Mouse (Mus musculus) heart, embryonic 11.5 days (tissue): Measurements from ENCODE around the gene Pxdc1. TPM values are rescaled to one million over a fixed set of nuclear protein-coding genes. Genes with fewer than 3 reads are reported as not detected.

Source experiments
- ATAC-seq: fragments of 200-750 bp; cut with Nextera tagmentation; replicated peaks from 2 replicates; pipeline ENCODE4 v1.8.0; 2017; ENCODE audit warnings: moderate library complexity; ENCODE audit not compliant: insufficient number of reproducible peaks, low FRiP score, low TSS enrichment
- H3K27ac ChIP-seq: fragments of 300-500 bp; sonication (generic); 2 replicates; pipeline ENCODE4 v1.5.1; 2014; ENCODE audit warnings: mild to moderate bottlenecking, low read depth, low read length
- H3K27me3 ChIP-seq: fragments of 300-500 bp; sonication (generic); 2 replicates; pipeline ENCODE4 v1.6.1; 2014; ENCODE audit warnings: mild to moderate bottlenecking, low read length, mixed read lengths; ENCODE audit not compliant: control insufficient read depth, insufficient read depth
- H3K36me3 ChIP-seq: fragments of 300-500 bp; sonication (generic); 2 replicates; pipeline ENCODE4 v1.6.1; 2014; ENCODE audit warnings: mild to moderate bottlenecking, low read length, moderate library complexity, mixed read lengths; ENCODE audit not compliant: control insufficient read depth, insufficient read depth
- H3K4me1 ChIP-seq: fragments of 300-500 bp; sonication (generic); 2 replicates; pipeline ENCODE4 v1.6.1; 2014; ENCODE audit warnings: low read length; ENCODE audit not compliant: control insufficient read depth, insufficient read depth
- H3K4me2 ChIP-seq: fragments of 300-500 bp; sonication (generic); 2 replicates; pipeline ENCODE4 v1.6.1; 2014; ENCODE audit warnings: mild to moderate bottlenecking, moderate library complexity
- H3K4me3 ChIP-seq: fragments of 300-500 bp; sonication (generic); 2 replicates; pipeline ENCODE4 v1.5.1; 2014; ENCODE audit warnings: low read depth, low read length
- H3K9ac ChIP-seq: fragments of 300-500 bp; sonication (generic); 2 replicates; pipeline ENCODE4 v1.6.1; 2014; ENCODE audit warnings: mild to moderate bottlenecking, low read depth, low read length, moderate library complexity
- H3K9me3 ChIP-seq: fragments of 300-500 bp; sonication (generic); replicated peaks from 2 replicates; pipeline ENCODE4 v1.6.1; 2016; ENCODE audit warnings: low read length; ENCODE audit not compliant: control insufficient read depth
- WGBS: fragments of 180-500 bp; shearing (Covaris S2); extraction: QIAGEN DNeasy Blood & Tissue Kit; methylation state at CpG from one replicate; pipeline ENCODE4 v1.1.7; 2014; ENCODE audit not compliant: insufficient replicate concordance; 5-methylcytosine and 5-hydroxymethylcytosine counted together
- polyA plus RNA-seq: library from polyadenylated mRNA; unstranded; fragments of >200 nt; fragmentation: Nextera tagmentation; extraction: Ambion mirVana; gene quantifications from 2 replicates; pipeline ENCODE4 v1.2.1, GENCODE M21; 2014

Pxdc1 gene
- polyA plus RNA-seq, 1 experiment from 2014 or later = 14.4 TPM

- H3K4me1 ChIP-seq = peaks cover 7% of the 10 kb centered on the region; the same call in 1 of the 2 replicates
- H3K4me3 ChIP-seq = no peak overlapping the region
- ATAC-seq = no peak
- WGBS = 68% methylated on average over 9 of the region's 9 CpGs
- no peaks in the 10 kb centered on the region for H3K9me3 ChIP-seq
- no peak overlapping the region; the same call in 1 of the 2 replicates for H3K4me2 ChIP-seq
- H3K27ac ChIP-seq = no peak overlapping the region
- H3K27me3 ChIP-seq = no peaks in the 10 kb centered on the region
- H3K36me3 ChIP-seq = no peaks in the 10 kb centered on the region
- H3K9ac ChIP-seq = no peak overlapping the region
These were observed 30.0 kb upstream of the Pxdc1 start for GRCm38 (mm10) chr13:34683270-34683669.

DNA sequence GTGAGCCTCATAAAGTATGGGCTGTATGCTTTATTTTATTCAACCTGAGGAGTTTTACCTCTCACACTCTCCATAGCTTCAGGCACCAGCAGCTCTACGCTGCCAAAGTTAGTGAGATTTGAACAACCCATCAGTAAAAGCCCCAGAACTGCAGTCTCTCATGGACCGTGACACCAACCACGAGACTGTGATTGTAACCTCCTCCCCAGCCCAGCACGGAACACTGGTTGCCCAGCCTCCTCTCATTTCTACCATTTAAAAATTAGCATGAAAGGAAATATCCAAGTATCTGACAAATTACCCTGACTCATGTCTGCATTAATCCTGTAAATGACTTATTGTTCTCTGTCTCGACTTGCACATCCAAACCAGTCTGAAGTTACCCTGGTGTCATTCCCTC is 23.2 kb upstream of the Pxdc1 start:
- Histone ChIP-seq H3K4me3 (no peak overlapping the region), H3K9me3 (no peaks in the 10 kb centered on the region), H3K9ac (no peak overlapping the region), H3K4me2 (no peak overlapping the region), H3K27ac (no peak overlapping the region), H3K36me3 (no peaks in the 10 kb centered on the region), H3K4me1 (0 out of 2 replicates have a peak, but pooled peaks cover 2% of the 10 kb centered on the region), H3K27me3 (no peaks in the 10 kb centered on the region)
- 75% methylated on average over 5 of the region's 5 CpGs for WGBS
- ATAC-seq = no peak

GRCm38 (mm10) chr13:34675847-34676383 is 22.6 kb upstream of the Pxdc1 start:
- Histone ChIP-seq H3K9me3 (no peaks in the 10 kb centered on the region), H3K9ac (no peak overlapping the region), H3K4me2 (no peak overlapping the region), H3K27me3 (no peaks in the 10 kb centered on the region), H3K4me1 (0 out of 2 replicates have a peak, but pooled peaks cover 2% of the 10 kb centered on the region), H3K36me3 (no peaks in the 10 kb centered on the region), H3K27ac (no peak overlapping the region), H3K4me3 (no peak overlapping the region)
- WGBS = 73% methylated on average over 7 of the region's 7 CpGs
- no peak for ATAC-seq

- Histone ChIP-seq H3K9me3 (peaks cover 4% of the 10 kb centered on the region; the same call in 1 of the 2 replicates), H3K4me3 (no peak overlapping the region), H3K4me1 (0 out of 2 replicates have a peak, but pooled peaks cover 2% of the 10 kb centered on the region), H3K27ac (no peak overlapping the region), H3K4me2 (no peak overlapping the region), H3K9ac (no peak overlapping the region), H3K36me3 (no peaks in the 10 kb centered on the region), H3K27me3 (no peaks in the 10 kb centered on the region)
- WGBS = 80% methylated on average over 5 of the region's 5 CpGs
- ATAC-seq = no peak
These were observed 20.1 kb upstream of the Pxdc1 start for GRCm38 (mm10) chr13:34673354-34673753.

- Histone ChIP-seq H3K27me3 (no peaks in the 10 kb centered on the region), H3K4me2 (no peak overlapping the region), H3K9me3 (peaks cover 4% of the 10 kb centered on the region; the same call in 1 of the 2 replicates), H3K36me3 (no peaks in the 10 kb centered on the region), H3K9ac (no peak overlapping the region), H3K4me1 (no peaks in the 10 kb centered on the region), H3K4me3 (no peak overlapping the region), H3K27ac (no peak overlapping the region)
- no peak for ATAC-seq
- WGBS = 70% methylated on average over 16 of the region's 16 CpGs
These were observed 16.9 kb upstream of the Pxdc1 start for GRCm38 (mm10) chr13:34669919-34670865.

- no peak overlapping the region for H3K27ac ChIP-seq
- H3K27me3 ChIP-seq = no peaks in the 10 kb centered on the region
- 81% methylated on average over 8 of the region's 8 CpGs for WGBS
- H3K4me1 ChIP-seq = no peaks in the 10 kb centered on the region
- no peak overlapping the region for H3K4me3 ChIP-seq
- no peak for ATAC-seq
- no peak overlapping the region for H3K4me2 ChIP-seq
- no peak overlapping the region for H3K9ac ChIP-seq
- peaks cover 4% of the 10 kb centered on the region; the same call in 1 of the 2 replicates for H3K9me3 ChIP-seq
- H3K36me3 ChIP-seq = no peaks in the 10 kb centered on the region
These were observed 13.9 kb upstream of the Pxdc1 start for GRCm38 (mm10) chr13:34667197-34667596.

GRCm38 (mm10) chr13:34665074-34665473 is 11.8 kb upstream of the Pxdc1 start:
- Histone ChIP-seq H3K9ac (no peak overlapping the region), H3K4me3 (no peak overlapping the region), H3K4me1 (no peaks in the 10 kb centered on the region), H3K27me3 (no peaks in the 10 kb centered on the region), H3K9me3 (peaks cover 4% of the 10 kb centered on the region; the same call in 1 of the 2 replicates), H3K27ac (no peak overlapping the region), H3K36me3 (no peaks in the 10 kb centered on the region), H3K4me2 (no peak overlapping the region)
- ATAC-seq = no peak
- WGBS = 81% methylated on average over 4 of the region's 4 CpGs

- Histone ChIP-seq H3K4me1 (no peaks in the 10 kb centered on the region), H3K27ac (no peak overlapping the region), H3K4me2 (no peak overlapping the region), H3K9me3 (peaks cover 4% of the 10 kb centered on the region; the same call in 1 of the 2 replicates), H3K9ac (no peak overlapping the region), H3K27me3 (no peaks in the 10 kb centered on the region), H3K4me3 (no peak overlapping the region), H3K36me3 (no peaks in the 10 kb centered on the region)
- ATAC-seq = no peak
- WGBS = 77% methylated on average over 6 of the region's 6 CpGs
These were observed 10.5 kb upstream of the Pxdc1 start for GRCm38 (mm10) chr13:34663762-34664161.
